Mouse (Mus musculus): ENCODE data around the gene Serpinb12. TPM values are rescaled to one million over a fixed set of nuclear protein-coding genes. Genes with fewer than 3 reads are reported as not detected.

The Serpinb12 gene
- polyA plus RNA-seq (2012; rRNA removed): not detected in 2 replicates

GRCm38 (mm10) chr1:106934265-106934664 lies at the start of gene Serpinb12:
Serpinb12 (plus strand) TSS chr1:106934449.

DNA sequence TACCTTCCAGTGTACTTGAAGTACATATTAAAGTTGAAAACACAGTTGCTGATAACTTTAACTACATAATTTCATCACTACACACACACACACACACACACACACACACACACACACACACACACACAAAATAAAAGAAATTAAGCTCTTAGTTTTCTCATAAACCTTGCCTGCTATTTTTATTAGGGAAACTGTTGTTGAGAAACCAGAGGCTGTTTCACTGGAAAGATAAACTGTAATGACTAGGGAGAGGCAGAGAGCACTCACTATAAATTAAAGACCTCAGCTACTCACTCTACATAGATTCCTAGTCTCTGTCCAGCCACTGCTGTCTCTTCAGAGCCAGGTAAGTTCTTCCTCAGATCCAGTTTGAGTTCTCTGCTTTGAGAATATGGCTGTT lies 46.4 kb downstream of the Serpinb12 start, which contains the start of gene Serpinb13:
TSS of gene Serpinb13 (plus strand) at position 301 of the 400 bp plus-strand sequence.

Other genes starting within 250 kb of the Serpinb12 start
- 0.35 and 0.40 TPM in 2 replicates for gene Bcl2, start 220.2 kb upstream of the Serpinb12 start, polyA plus RNA-seq (2012; rRNA removed)
- 2.5 and 2.6 TPM in 2 replicates for gene Kdsr, start 174.7 kb upstream of the Serpinb12 start, polyA plus RNA-seq (2012; rRNA removed)
- gene Vps4b, start 137.7 kb upstream of the Serpinb12 start, polyA plus RNA-seq (2012; rRNA removed): 12.2 and 13.6 TPM in 2 replicates
- gene Serpinb5, start 73.3 kb upstream of the Serpinb12 start, polyA plus RNA-seq (2012; rRNA removed): 0.01 TPM in 2 replicates
- not detected in 2 replicates for gene Serpinb13, start 46.5 kb downstream of the Serpinb12 start, polyA plus RNA-seq (2012; rRNA removed)
- not detected in 2 replicates for gene Serpinb3a, start 117.9 kb downstream of the Serpinb12 start, polyA plus RNA-seq (2012; rRNA removed)
- gene Serpinb3d, start 149.1 kb downstream of the Serpinb12 start, polyA plus RNA-seq (2012; rRNA removed): not detected in 2 replicates

Data from liver, embryonic 18 days (tissue).